Mouse (Mus musculus): ENCODE data around the gene Rngtt. TPM values are rescaled to one million over a fixed set of nuclear protein-coding genes. Genes with fewer than 3 reads are reported as not detected.

Rngtt gene
- total RNA-seq (2014; rRNA removed; ENCODE audit: low replicate concordance) (7.3 and 10.0 TPM in 2 replicates), polyA plus RNA-seq (2015; fragmentation: Nextera tagmentation; extraction: Ambion mirVana) (8.9 and 9.9 TPM in 2 replicates)

- H3K4me3 ChIP-seq (ENCODE audit: low read depth, low read length): peak within 1 kb of the TSS; percentile 87
- H3K27ac ChIP-seq (ENCODE audit: low read depth): peak within 1 kb of the TSS; percentile 62
- no peaks in the 10 kb centered on the region for H3K9me3 ChIP-seq (replicated peaks; ENCODE audit: control insufficient read depth, low read length)
- WGBS: 5% methylated on average over 59 of the region's 60 CpGs
- H3K4me1 ChIP-seq (ENCODE audit: control insufficient read depth, insufficient read depth): peaks cover 7% of the 10 kb centered on the region; the same call in 1 of the 2 replicates
- TF ChIP-seq CTCF (IDR thresholded peaks at IDR 0.05; ENCODE audit: low read depth): no peak
- TF ChIP-seq EP300 (IDR thresholded peaks at IDR 0.05; ENCODE audit: low read depth): no peak
- no peaks in the 10 kb centered on the region for H3K27me3 ChIP-seq (ENCODE audit: control insufficient read depth, insufficient read depth, low read length)
- DNase-seq (ENCODE audit: low spot score) (peak; percentile 98), ATAC-seq (ENCODE audit: insufficient read depth, low read depth) (peak; percentile 99)
- peak within 1 kb of the TSS; percentile 65 for H3K4me2 ChIP-seq (ENCODE audit: low read depth, low read length)
- H3K9ac ChIP-seq (replicated peaks; ENCODE audit: low read depth, low read length): peak within 1 kb of the TSS; percentile 80
- H3K36me3 ChIP-seq (replicated peaks; ENCODE audit: control insufficient read depth, insufficient read depth, low read length): no peaks in the 10 kb centered on the region
Observed at GRCm38 (mm10) chr4:33309764-33310757, at the start of gene Rngtt. TSS of gene Rngtt (plus strand) at chr4:33310311.

- Histone ChIP-seq H3K27ac (ENCODE audit: low read depth) (peak overlapping the region; percentile 85), H3K4me2 (ENCODE audit: low read depth, low read length) (no peak overlapping the region), H3K27me3 (ENCODE audit: control insufficient read depth, insufficient read depth, low read length) (no peaks in the 10 kb centered on the region), H3K4me1 (ENCODE audit: control insufficient read depth, insufficient read depth) (peaks cover 21% of the 10 kb centered on the region), H3K9ac (replicated peaks; ENCODE audit: low read depth, low read length) (no peak overlapping the region), H3K4me3 (ENCODE audit: low read depth, low read length) (no peak overlapping the region), H3K36me3 (replicated peaks; ENCODE audit: control insufficient read depth, insufficient read depth, low read length) (no peaks in the 10 kb centered on the region), H3K9me3 (replicated peaks; ENCODE audit: control insufficient read depth, low read length) (no peaks in the 10 kb centered on the region)
- ATAC-seq (ENCODE audit: insufficient read depth, low read depth) (no peak), DNase-seq (ENCODE audit: low spot score) (no peak)
- TF ChIP-seq CTCF (IDR thresholded peaks at IDR 0.05; ENCODE audit: low read depth): no peak
- TF ChIP-seq EP300 (IDR thresholded peaks at IDR 0.05; ENCODE audit: low read depth): no peak
Observed at GRCm38 (mm10) chr4:33260311-33260710, 49.8 kb upstream of the Rngtt start.

GRCm38 (mm10) chr4:33261311-33261753 is 48.8 kb upstream of the Rngtt start:
- Histone ChIP-seq H3K4me3 (ENCODE audit: low read depth, low read length) (no peak overlapping the region), H3K27ac (ENCODE audit: low read depth) (peak overlapping the region; percentile 85), H3K27me3 (ENCODE audit: control insufficient read depth, insufficient read depth, low read length) (no peaks in the 10 kb centered on the region), H3K9me3 (replicated peaks; ENCODE audit: control insufficient read depth, low read length) (no peaks in the 10 kb centered on the region), H3K36me3 (replicated peaks; ENCODE audit: control insufficient read depth, insufficient read depth, low read length) (no peaks in the 10 kb centered on the region), H3K9ac (replicated peaks; ENCODE audit: low read depth, low read length) (no peak overlapping the region), H3K4me2 (ENCODE audit: low read depth, low read length) (peak overlapping the region; percentile 32), H3K4me1 (ENCODE audit: control insufficient read depth, insufficient read depth) (peaks cover 21% of the 10 kb centered on the region)
- DNase-seq (ENCODE audit: low spot score): peak; percentile 98
- ATAC-seq (ENCODE audit: insufficient read depth, low read depth): peak; percentile 96
- WGBS: 4% methylated on average over 7 of the region's 7 CpGs
- TF ChIP-seq EP300 (IDR thresholded peaks at IDR 0.05; ENCODE audit: low read depth) (peak; percentile 99), CTCF (IDR thresholded peaks at IDR 0.05; ENCODE audit: low read depth) (peak; percentile 32)

DNA sequence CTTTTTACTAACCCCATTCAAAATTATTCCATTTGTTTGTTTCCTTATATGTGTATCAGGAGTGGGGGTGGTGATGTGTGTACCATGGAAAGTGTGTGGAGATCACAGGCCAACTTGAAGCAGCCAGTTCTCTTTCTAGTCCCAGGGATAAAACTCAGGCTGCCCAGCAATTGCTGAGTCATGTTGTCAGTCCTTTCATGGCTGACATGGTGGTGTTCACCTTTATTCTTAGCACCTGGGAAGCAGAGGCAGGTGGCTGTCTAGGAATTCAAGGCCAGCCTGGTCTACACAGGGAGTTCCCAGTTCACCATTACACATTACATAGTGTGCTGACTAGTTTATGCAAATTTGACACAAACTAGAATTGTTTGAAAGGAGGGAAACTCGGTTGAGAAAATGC is 47.2 kb upstream of the Rngtt start:
- ATAC-seq (ENCODE audit: insufficient read depth, low read depth) (no peak), DNase-seq (ENCODE audit: low spot score) (no peak)
- Histone ChIP-seq H3K27ac (ENCODE audit: low read depth) (no peak overlapping the region), H3K4me3 (ENCODE audit: low read depth, low read length) (no peak overlapping the region), H3K27me3 (ENCODE audit: control insufficient read depth, insufficient read depth, low read length) (no peaks in the 10 kb centered on the region), H3K36me3 (replicated peaks; ENCODE audit: control insufficient read depth, insufficient read depth, low read length) (no peaks in the 10 kb centered on the region), H3K4me1 (ENCODE audit: control insufficient read depth, insufficient read depth) (peaks cover 14% of the 10 kb centered on the region), H3K9ac (replicated peaks; ENCODE audit: low read depth, low read length) (no peak overlapping the region), H3K9me3 (replicated peaks; ENCODE audit: control insufficient read depth, low read length) (no peaks in the 10 kb centered on the region), H3K4me2 (ENCODE audit: low read depth, low read length) (no peak overlapping the region)
- 88% methylated on average over 1 of the region's 1 CpGs for WGBS
- TF ChIP-seq EP300 (IDR thresholded peaks at IDR 0.05; ENCODE audit: low read depth) (no peak), CTCF (IDR thresholded peaks at IDR 0.05; ENCODE audit: low read depth) (no peak)

DNA sequence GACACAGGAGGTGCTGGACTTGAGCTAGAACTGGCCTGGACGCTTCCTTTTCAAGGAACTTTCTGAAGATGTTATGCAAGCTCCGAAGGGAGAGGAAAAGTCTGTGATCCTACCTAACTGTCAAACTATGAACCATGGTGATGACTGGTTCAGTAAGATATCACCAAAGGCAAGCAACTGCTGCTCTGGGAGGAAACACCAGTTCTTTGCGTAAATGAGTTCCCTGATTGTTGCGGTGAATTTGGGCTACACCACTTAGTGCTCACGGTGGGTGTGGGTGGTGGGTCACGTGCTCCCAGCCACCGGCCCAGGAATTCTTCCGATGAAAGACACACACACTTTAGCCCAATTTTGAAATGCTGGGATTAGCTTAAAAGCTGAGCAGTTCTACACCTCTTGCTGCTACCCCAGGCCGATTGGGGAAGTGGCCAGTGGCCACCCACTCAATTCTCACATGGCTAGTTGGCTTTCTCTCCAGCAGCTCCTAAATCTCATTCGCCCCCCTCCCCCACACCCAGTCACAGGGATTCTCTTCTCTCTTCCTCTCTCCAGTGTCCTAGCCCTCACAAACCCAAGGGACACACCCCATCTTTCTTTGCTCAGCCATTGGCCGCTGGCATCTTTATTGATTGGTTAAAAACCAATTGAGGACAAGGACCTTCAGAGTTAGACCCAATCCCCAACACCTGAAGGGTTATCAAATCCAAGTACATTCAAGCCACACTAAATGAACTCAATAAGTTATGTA is 45.0 kb upstream of the Rngtt start:
- Histone ChIP-seq H3K4me3 (ENCODE audit: low read depth, low read length) (no peak overlapping the region), H3K4me1 (ENCODE audit: control insufficient read depth, insufficient read depth) (peaks cover 14% of the 10 kb centered on the region), H3K27ac (ENCODE audit: low read depth) (no peak overlapping the region), H3K9me3 (replicated peaks; ENCODE audit: control insufficient read depth, low read length) (no peaks in the 10 kb centered on the region), H3K9ac (replicated peaks; ENCODE audit: low read depth, low read length) (no peak overlapping the region), H3K27me3 (ENCODE audit: control insufficient read depth, insufficient read depth, low read length) (no peaks in the 10 kb centered on the region), H3K36me3 (replicated peaks; ENCODE audit: control insufficient read depth, insufficient read depth, low read length) (no peaks in the 10 kb centered on the region), H3K4me2 (ENCODE audit: low read depth, low read length) (no peak overlapping the region)
- TF ChIP-seq EP300 (IDR thresholded peaks at IDR 0.05; ENCODE audit: low read depth) (no peak), CTCF (IDR thresholded peaks at IDR 0.05; ENCODE audit: low read depth) (no peak)
- WGBS: 78% methylated on average over 11 of the region's 11 CpGs
- DNase-seq (ENCODE audit: low spot score): no peak
- no peak for ATAC-seq (ENCODE audit: insufficient read depth, low read depth)
